Mouse (Mus musculus) testis, postnatal 10 days (tissue): ENCODE data around the gene Adcy10.
A peak's percentile ranks its signal among the peaks of the same experiment; 100 is the strongest.

ENCODE experiments used
- DNase-seq: peaks from one replicate; pipeline ENCODE4 v3.0.0; 2021; ENCODE audit warnings: low spot score

The Adcy10 gene

GRCm38 (mm10) chr1:165536079-165536675 is 51.2 kb downstream of the Adcy10 start:
- no peak for DNase-seq

DNA sequence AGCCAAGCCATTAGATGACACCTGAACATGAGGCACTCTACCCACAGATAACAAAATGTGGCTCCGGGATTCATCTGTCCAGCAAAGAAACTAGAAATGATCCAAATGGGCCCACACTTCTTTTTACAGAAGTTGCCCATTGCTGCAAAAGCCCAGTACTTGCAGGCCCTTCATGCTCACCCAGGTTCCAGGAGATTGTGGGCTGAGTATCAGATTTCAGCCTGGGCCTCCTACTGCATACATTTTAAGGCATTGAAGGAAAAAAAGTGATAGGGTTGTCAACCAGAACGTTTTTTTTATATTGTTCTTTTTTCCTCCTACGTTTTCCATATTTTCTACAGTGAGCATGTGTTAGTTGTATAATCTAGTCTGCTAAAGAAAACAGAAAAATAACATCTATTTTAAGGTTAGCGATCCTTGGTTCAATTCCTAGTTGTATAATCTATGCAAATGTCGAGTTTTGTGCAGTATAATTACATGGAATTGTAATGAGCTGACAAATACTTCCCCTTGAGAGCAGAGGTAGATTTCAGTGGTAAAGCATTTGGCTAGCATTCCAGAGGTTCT is 52.3 kb downstream of the Adcy10 start:
- no peak for DNase-seq

- DNase-seq = no peak
These were observed 71.7 kb downstream of the Adcy10 start for GRCm38 (mm10) chr1:165556711-165557110.

- DNase-seq = no peak
These were observed 74.1 kb downstream of the Adcy10 start for GRCm38 (mm10) chr1:165559073-165559472.

DNA sequence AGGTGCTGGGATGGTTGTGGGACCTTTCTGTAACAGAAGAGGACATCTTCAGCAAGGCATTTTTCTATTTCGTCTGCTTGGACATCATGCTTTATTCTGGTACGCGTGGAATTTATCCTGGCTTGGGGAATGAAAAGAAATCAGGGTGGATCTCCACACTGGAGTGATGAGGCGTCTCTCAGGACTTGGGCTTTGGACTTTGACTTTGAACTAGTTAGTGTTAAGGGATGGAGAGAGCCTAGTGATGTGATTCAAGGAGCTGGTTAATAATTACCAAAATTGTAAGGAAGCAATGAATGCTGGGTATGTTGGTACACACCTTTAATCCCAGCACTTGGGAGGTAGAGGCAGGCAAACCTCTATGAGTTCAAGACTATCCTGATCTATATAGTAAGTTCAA is 80.3 kb downstream of the Adcy10 start:
- DNase-seq = no peak

DNA sequence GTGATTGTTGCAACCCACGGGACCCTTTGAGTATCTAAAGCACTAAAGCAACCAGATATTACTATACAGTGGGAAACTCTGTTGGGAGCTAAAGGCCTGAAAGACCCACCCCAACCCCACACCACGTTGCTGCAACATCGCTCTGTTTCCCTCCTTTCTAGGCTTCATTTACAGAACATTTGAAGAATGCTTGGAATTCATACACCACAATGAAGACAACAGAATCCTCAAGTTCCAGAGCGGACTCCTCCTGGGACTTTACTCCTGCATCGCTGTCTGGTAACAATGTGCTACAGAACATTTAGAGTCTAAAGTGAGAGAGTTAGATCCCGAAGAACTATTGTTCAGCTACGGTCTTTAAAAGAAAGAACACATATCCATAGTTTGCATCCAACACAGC is 82.5 kb downstream of the Adcy10 start:
- no peak for DNase-seq

DNA sequence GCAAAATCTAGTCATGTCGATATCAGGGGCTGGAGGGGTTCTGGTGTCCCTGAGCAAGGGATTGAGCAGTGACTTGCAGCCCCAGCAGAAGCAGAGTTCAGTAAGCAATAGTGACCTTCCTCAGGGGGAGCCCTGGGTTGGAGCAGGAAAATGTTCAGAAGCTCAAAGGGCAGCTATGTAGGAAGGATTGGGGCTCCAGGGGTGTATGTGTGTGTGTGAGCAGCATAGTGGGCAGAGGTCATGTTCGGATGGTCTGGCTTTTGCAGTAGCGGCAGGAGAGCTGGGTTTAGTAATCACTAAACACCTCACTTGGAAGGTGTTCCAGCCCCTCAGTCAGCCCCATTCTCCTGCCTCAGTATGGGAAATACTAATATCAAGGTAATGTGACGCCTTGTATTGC is 91.0 kb downstream of the Adcy10 start:
- no peak for DNase-seq

- DNase-seq = no peak
These were observed 91.6 kb downstream of the Adcy10 start for GRCm38 (mm10) chr1:165576459-165577112.

GRCm38 (mm10) chr1:165579332-165579731 is 94.3 kb downstream of the Adcy10 start:
- no peak for DNase-seq

DNA sequence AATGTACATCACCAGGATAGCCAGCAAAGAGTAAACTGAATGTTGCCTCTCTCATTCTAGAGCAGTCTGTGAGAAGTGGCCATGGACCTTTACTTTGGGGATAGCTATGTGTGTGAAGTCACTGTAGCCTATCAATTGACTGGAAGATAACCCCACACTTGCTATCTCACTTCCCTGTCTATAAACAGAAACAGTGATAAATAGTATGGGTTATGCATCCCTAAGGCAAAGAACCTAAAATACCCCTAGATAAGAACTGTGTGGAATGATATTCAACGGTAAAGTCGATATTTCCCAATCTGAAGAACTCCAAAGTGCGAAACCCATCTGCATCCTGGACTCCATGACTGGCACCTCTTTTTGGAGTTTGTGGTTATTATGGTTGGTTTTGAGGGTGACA is 96.3 kb downstream of the Adcy10 start:
- DNase-seq = no peak

- peak; percentile 96 for DNase-seq
These were observed 98.7 kb downstream of the Adcy10 start for GRCm38 (mm10) chr1:165583529-165584184.

DNA sequence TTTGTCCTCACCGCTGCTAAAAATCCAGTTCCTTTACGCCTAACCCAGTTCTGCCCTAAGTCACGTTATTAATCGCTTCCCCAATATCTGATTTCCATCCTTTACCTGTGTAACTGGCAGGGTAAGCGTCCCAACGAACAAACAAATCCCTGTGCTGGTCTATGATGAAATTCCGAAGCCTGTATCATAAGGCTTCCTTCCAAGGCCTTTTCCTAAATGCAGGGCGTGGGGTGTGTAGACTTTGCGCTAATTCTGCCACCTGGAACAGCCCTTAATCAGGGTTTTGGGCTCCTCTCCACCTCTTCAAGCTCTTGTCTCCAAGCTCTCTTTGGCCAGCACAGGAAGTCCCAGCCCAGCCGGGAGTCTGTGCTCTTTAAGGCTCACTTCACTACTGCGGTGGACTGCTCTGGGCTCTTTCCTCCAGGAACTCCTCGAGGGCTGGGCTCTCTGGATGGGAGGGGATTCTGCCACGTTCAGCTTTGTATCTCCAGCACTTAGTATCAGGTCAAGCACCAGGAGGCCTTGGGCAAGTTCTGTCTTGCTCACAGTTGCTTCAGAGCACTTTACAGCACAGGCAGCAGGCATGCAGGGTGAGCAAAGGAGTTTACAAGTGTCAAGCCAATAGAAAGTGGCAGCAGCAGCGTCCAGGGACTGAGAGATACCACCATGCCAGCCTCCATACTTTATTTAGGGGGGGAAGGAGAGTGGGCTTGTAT is 100.6 kb downstream of the Adcy10 start:
- DNase-seq = no peak

DNA sequence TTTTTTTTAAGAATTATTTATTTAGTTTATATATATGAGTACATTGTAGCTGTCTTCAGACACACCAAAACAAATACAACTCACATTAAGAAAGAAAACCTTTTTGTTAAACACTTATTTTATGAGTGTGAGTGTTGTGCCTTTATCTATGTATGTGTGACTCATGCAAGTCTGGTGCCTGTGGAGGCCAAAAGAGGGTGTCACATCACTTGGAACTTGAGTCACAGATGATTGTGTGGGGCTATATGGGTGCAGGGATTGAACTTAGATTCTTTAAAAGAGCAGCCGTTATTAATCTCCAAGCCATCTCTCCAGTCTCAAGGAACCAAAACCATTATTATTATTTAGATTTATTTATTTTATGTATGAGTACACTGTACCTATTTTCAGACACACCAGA is 101.4 kb downstream of the Adcy10 start:
- DNase-seq = no peak

GRCm38 (mm10) chr1:165587845-165588244 is 102.9 kb downstream of the Adcy10 start:
- DNase-seq = no peak

GRCm38 (mm10) chr1:165589280-165590048 is 104.5 kb downstream of the Adcy10 start:
- no peak for DNase-seq

DNA sequence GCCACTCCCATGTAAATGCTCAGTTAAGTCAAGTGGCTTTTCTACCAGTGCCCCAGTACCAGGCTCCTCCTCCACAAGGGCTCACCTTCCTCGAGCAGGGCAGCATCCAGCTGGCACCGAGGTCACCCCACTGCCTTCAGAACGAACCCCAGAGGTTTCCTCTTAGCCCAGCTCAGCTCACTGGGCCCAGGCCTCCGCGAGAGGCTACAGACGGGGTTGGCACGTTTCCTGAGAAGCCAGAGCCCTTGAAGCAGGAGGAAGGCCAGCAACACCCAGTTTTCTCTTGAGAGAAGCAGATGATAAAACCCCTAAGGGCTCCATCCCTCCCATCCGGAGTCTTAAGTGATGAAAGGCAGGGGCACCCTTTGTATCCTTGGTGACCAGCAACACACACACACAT is 105.8 kb downstream of the Adcy10 start:
- DNase-seq = no peak

GRCm38 (mm10) chr1:165592295-165593082 is 107.5 kb downstream of the Adcy10 start:
- peak; percentile 60 for DNase-seq

DNA sequence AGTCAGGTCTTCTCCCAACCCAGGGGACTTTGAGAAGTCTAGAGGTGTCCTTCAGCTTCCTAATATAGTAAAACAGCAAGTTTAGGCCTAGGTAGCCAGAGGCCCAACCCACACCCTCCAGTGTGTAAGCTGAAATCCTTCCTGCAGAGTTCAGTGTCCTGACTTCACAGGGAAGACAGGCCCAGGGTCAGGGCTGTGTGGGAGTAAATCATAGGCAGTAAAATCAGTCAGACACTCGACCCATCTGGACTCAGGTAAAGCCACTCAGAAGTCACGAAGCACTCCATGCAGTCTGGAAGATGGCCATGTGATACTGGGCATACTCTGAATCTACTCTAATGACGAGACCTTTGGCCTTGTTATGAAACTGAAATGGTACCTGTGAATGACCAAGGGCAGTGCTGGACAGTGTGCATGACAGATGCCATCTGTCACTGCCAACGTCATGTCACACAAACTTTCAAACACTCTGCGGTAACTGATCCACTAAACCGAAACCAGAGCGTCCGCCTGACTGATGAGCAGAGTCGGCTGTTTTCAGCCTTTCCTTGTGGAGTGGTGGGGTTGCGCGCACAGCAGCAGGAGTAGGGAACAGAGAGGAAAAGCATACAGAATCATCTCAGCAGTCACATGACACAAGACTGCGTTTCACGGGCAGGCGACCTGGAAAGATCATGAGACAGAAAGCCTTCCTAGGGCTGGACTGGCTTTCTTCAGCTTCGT is 109.9 kb downstream of the Adcy10 start:
- no peak for DNase-seq

GRCm38 (mm10) chr1:165601775-165602280 is 116.8 kb downstream of the Adcy10 start:
- no peak for DNase-seq

DNA sequence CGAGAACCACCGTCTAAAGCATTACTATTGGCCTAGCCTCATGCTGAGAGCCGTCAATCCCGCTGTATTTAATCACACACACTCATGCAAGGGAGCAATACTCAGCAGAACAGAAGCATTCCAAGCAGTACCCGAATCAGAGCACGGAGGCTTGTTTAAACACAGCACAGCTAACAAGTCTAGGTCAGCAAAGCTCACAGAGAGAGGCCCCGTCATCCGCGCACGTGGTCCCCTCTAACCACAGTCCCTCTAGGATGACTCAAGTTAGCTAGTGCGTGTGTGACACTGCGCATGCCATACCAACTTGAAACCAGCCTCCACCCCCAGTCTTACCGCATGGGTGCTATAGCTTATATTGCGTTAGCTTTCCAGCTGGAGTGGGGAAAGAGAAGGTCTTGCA is 118.2 kb downstream of the Adcy10 start:
- DNase-seq = no peak
